Mouse (Mus musculus) adrenal gland, adult 2 months (tissue): Measurements from ENCODE around the gene H1fnt. TPM values are rescaled to one million over a fixed set of nuclear protein-coding genes. Genes with fewer than 3 reads are reported as not detected.

Experiments used
- DNase-seq: peaks from one replicate; pipeline ENCODE4 v3.0.0; 2021
- long read RNA-seq: library from polyadenylated mRNA; stranded (forward); transcript quantifications from one replicate; pipeline ENCODE4 v2.0.0, GENCODE M21; 2021
- polyA plus RNA-seq: library from polyadenylated mRNA; depleted of rRNA; stranded (reverse); fragments of >200 nt; gene quantifications from 2 replicates; pipeline ENCODE4 v1.2.3, GENCODE M21; 2012; rRNA removed
- total RNA-seq, 2 experiments: library from RNA; stranded (reverse); gene quantifications; 2 replicates each; pipeline ENCODE4 v1.2.3; 2021

Gene H1fnt
- total RNA-seq (not detected), polyA plus RNA-seq (not detected in 2 replicates)
- long read RNA-seq = 0 reads

DNA sequence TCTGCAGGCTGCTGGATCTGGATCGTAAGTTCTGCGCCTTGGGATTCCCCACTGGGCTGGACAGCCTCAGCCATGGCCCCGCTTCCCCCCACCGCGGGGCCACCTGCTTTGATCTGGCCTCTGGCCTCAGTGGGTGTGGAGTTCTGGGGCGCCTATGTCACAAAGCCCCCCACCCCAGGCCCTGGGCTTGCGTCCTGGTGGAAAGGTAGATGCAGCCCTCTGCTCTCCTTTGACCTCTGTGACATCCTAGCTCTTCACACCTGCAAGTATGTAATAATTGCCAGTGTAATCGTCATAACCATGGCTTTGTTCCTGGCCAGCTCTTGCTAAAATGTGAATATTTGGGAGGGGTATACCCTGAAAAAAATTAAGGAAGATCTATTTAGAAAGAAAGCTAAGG lies at the start of gene H1fnt:
Gene H1fnt, minus strand, starts transcription at position 101 of the 400 bp plus-strand sequence.
- DNase-seq = no peak

DNA sequence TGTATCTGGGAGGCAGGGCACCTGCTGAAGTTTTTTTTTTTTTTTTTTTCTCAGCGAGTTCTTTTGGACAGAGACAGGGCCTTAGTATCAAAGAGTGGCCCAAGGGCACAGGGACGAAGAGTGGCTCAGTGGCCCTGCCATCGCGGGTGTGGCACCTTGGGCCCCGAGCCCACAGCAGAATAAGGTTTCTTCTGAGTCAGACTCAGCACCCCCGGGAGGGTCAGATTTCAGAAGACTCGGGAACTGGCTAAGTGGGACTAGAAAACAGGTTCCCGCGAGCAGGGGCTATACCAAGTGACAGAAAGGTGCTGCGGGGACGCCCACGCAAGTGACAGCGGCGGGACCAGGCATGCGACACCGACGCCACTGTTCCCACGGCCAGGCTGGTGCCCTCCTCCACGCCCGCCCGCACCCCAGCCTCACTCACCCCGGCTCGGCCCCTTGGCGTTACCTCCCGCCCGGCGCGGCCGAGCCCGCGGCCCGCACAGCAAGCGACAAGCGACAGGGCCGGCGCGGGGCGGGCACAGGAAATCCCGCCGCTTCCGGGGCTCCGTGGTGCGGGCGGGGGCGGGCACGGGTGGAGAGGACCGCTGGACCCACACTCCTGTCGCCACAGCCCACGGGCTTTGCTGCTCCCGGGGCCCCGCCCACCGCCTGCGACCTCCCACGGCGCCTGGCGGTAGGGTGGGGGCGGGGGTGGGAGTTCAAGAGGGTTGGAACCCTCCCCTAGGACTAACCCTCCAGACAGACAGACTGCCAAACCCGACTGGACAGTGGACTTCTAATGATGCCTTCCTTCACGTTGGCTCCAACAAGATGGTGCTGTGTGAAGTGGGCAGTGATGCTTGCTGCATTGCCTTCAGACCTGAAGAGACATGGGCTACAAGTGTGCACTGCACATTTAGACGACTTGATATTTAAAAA lies 38.8 kb upstream of the H1fnt start, which contains the start of gene Zfp641:
Gene Zfp641, minus strand, starts transcription at position 534 of the 924 bp plus-strand sequence.
- DNase-seq = peak; percentile 81

DNA sequence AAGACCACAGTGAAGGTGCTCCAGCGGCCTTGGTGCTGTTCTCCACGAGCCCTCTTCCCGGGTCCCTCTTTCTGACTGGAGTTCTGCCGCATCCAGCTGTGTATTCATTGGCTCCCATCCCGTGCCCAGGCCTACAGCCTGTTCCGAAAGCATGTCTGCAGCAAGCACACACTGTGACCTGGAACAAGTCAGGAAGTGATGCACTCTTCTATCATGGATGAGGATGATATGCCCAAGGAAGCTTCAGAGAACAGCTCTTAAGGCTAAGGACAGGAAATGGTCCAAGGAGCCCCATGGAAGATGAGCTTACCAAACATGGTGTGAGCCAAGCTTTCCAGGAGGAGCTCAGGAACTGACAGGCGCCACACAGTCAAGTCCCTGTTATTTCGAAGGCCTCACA lies 36.6 kb upstream of the H1fnt start:
- DNase-seq = no peak

DNA sequence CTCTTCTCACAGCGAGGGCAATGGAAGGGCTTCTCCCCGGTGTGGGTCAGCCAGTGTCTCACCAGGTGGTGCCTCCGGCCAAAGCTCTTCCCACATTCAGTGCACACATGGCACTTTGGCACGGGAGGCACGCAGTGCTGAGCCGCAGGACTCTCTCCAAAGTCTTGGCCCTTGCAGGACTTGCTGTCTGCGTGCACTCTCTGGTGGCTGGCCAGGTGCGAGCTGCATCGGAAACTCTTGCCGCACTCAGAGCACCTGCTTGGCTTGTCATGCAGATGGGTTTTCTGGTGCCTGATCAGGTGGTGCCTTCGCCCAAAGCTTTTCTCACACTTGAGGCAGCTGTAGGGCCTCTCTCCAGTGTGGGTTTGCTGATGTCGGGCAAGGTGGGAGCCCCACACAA lies 31.5 kb upstream of the H1fnt start:
- no peak for DNase-seq

DNA sequence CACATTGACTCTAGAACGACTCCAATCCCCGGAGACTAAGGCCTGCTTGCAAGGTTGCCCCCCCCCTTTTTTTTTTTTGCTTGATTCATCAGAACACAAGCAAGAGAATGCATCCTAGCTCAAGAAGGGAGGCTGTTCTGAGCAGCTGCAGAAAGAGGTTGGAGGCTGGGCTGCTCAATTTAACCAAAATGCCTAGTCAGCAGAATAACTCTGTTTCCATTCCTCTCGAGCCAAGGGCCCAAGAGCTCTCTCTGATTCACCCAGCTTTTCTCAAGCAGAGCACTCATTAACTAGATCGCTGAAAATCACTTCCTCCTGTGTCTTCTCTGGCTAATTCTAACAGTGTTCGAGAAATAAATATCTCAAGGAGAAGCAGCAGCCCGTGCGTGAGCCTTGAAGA lies 29.3 kb upstream of the H1fnt start:
- no peak for DNase-seq

DNA sequence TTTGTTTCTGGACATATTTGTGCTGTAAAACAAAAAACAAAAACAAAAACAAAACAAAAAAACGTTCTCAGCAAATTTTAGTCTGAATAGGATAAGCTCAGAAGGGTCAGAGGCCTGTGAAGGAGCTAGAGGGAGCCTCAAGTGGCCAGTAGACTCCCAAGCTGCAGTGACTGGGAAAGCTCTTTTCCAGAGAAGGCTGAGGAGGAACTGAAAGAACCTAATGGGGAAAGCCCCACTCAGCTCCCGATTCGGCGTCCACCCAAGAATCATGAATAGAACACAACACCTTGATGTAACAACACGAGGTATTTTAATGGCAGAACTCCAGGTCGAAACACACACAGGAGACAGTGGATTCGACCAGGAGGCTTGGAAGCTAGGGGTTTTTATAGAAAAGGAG lies 683 bp upstream of the H1fnt start:
- no peak for DNase-seq

DNA sequence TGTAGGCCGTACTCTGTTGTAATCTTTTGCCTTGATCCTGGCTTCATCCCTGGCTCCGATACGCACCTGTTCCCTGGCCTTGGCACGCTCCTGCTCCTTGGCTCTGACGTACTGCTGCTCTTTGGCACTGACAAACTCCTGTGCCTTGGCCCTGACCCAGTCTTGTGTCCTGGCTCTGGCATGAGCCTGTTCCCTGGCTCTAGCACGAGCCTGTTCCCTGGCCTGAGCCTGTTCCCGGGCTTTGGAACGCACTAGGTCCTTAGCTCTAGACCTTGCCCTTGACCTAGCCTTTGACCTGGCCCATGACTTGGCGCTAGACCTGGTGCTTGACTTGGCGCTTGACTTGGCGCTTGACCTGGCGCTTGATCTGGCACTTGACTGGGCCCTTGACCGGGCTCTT lies 822 bp downstream of the H1fnt start:
- DNase-seq = peak; percentile 31

DNA sequence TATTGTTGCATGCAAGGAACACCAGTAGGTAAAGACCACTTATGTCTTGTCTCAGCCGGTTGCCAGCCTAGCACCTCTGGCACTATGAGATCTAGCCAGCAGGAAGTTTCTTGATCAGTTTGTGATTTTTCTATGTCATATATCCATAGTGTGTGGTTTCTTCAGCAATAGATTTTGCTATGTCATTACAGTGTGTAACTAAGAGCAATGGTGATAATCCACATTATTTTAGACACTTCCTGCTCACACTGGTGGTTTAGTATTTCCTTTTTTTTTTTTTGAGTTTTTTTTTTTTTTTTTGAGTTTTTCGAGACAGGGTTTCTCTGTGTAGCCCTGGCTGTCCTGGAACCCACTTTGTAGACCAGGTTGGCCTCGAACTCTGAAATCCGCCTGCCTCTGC lies 21.7 kb downstream of the H1fnt start:
- no peak for DNase-seq

DNA sequence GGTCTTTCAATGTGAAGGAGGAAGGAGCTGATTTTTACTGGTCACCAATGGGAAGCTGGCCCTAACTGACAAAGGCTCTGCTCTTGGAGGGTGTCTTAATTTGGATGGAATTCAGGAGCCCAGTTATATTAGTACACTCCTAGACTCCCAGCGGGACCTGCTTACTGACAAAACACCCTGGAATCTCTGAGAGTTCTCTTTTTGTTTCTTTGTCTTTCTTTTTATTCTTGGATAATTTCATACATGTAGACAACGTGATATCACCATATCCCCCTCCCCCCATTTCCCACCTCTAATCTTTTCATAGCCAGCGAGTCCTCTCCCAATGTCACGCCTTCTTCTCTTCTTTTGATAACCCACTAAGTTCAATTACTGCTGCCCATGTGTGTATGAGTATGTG lies 22.7 kb downstream of the H1fnt start, which contains the start of gene Olfr286:
Gene Olfr286, minus strand, starts transcription at position 101 of the 400 bp plus-strand sequence.
- DNase-seq = no peak

DNA sequence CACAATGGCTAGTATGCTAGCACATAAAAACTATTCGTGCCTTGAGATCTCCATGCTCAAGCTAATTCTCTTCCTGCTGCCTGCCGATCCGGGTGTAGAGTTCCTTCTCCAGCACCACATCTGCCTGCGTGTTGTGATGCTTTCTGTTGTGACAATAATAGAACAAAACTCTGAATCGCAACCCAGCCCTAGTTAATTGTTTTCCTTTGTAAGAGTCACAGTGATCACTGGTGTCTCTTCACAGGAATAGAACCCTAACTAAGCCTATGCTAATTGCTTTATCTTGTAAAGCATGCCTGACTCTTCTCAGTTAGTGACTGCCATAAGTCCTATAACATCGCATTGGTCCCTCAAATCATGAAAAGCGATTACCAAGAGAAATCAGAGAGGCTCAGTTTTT lies 31.0 kb downstream of the H1fnt start:
- no peak for DNase-seq

DNA sequence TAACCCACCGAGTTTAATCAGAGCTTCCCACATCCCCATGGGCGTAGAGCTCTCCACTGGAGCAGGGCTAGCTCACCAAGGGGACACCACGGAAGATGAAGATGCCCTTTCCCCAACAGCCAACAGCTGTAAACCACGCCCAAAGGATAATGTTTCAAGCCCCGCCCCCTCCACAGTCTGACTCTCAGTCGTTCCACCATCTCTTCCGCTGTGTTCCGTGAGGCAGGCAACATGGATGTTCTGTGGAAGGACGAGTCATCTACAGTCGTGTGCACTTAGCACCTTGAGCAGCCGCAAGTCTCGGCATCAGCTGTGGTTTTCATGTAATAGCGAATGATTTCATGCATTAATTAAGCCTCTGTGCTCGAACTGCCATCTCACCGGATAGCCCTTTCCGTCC lies 31.5 kb downstream of the H1fnt start:
- DNase-seq = no peak

DNA sequence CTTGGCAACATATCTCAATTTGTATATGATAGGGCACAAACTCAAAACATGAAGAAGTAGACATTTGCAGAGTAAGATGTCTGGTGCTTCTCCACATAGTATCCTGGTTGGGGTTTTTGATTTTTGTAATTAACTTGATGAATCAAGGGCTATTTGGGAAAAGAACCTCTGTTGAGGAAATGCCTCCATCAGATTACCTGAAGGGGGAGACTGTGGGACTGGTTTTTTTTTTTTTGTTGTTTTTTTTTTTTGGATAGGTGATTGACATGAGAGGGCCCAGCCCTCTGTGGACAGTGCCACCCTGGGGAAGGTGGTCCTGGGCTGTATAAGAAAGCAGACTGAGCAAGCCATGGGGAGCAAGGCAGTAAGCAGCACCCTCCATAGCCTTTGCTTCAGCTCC lies 34.7 kb downstream of the H1fnt start:
- DNase-seq = no peak

DNA sequence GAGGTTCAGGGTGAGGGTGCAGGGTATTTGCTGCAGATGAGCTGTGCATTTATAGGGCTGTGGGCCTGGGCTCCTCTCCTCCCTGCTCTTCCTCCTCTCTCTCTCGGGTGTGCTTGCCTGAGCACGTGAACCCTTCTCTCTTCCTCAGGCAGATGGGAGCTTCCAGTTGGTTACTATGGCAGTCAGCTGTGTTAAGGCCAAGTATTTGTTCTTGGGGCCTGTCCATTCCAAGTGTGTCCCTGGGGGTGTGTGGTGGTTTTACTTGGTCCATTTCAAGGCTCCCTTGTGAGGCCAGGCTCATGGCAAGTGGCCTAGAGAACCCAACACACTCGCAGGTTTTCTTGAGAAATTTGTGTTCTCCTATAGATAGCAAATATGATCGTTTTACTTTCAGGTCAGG lies 36.2 kb downstream of the H1fnt start, which contains the start of the genes Gm44579 and Olfr287:
Gene Gm44579, minus strand, starts transcription at position 101 of the 400 bp plus-strand sequence.
Gene Olfr287, minus strand, starts transcription at position 180 of the 400 bp plus-strand sequence.
- no peak for DNase-seq

DNA sequence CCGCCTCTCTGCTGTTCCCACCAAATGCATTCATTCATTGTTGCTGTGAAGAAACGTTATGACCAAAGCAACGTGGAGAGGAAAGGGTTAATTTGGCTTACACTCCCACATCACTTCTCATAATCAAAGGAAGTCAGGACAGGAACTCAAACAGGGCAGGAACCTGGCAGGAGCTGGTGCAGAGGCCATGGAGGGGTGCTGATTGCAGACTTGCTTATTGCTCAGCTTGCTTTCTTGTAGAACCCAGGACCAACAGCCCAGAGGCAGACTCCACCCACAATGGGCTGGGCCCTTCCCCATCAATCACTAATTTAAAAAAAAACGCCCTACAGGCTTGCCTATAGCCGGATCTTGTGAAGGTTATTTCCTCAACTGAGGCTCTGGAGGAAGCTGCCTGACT lies 43.0 kb downstream of the H1fnt start:
- DNase-seq = no peak

DNA sequence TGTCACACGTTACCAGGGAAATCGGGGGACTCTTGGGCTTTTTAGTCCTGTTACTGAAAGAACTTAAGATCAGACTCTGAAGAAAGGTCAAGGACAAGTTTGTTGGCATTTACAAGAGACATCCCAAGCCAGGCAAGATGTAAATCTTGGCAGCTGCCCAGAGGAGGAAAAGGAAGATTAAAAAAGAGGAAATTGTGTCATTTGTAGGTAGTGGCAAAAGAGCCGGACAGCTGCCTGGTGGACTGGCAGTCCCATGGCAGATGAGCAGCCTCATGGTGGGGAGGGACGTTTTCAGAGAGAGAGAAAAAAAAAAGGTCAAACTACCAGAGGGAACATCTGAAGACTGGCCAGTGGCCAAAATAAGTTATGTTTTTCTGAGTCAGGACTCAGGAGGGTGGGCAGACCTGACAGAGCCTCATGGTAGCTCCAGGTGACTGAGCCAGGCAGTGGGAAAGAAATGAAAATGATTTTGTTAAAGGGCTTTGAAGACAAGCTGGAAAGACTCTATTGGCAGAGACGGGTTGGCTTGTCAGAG lies 43.7 kb downstream of the H1fnt start:
- peak; percentile 17 for DNase-seq

DNA sequence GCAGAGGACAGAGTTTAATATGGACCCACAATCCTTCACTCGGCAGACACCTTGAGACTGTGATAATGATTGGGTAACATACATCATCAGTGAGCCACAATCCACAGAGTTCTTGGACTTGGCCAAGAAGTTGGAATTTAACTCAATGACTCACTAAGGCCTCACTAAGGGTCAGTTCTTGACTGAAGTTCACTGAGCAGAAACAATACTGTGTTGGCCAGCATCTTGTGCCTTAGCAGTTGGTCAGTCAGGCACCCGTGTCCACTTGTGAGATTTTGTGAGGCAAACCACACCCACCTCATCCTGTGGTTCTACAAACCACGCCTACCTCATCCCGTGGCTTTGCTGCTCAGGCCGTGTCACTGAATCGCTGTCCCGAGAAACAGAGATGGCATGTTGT lies 47.4 kb downstream of the H1fnt start:
- DNase-seq = no peak

Other genes starting within 250 kb of the H1fnt start
- 10 to 100 TPM; 46.1 to 73.6 TPM for gene Pfkm, start 164.7 kb downstream of the H1fnt start, total RNA-seq
- gene Pfkm, start 164.7 kb downstream of the H1fnt start, polyA plus RNA-seq = 30.0 and 33.5 TPM in 2 replicates
- 10 to 100 TPM; 15.7 to 16.5 TPM for gene Senp1, start 163.5 kb downstream of the H1fnt start, total RNA-seq
- gene Senp1, start 163.5 kb downstream of the H1fnt start, polyA plus RNA-seq = 4.1 and 5.1 TPM in 2 replicates
- 10 to 100 TPM; 37.3 to 43.0 TPM for gene Asb8, start 91.7 kb downstream of the H1fnt start, total RNA-seq
- gene Asb8, start 91.7 kb downstream of the H1fnt start, polyA plus RNA-seq = 25.3 and 28.5 TPM in 2 replicates
- under 1 TPM; 0.75 to 0.90 TPM for gene Ccdc184, start 90.1 kb downstream of the H1fnt start, total RNA-seq
- gene Ccdc184, start 90.1 kb downstream of the H1fnt start, polyA plus RNA-seq = 1.0 and 1.5 TPM in 2 replicates
- not detected for gene Olfr288, start 61.8 kb downstream of the H1fnt start, total RNA-seq
- not detected in 2 replicates for gene Olfr288, start 61.8 kb downstream of the H1fnt start, polyA plus RNA-seq
- gene Gm44579, start 36.3 kb downstream of the H1fnt start, total RNA-seq = not detected
- not detected in 2 replicates for gene Gm44579, start 36.3 kb downstream of the H1fnt start, polyA plus RNA-seq
- not detected for gene Olfr287, start 36.2 kb downstream of the H1fnt start, total RNA-seq
- not detected in 2 replicates for gene Olfr287, start 36.2 kb downstream of the H1fnt start, polyA plus RNA-seq
- not detected for gene Olfr286, start 22.8 kb downstream of the H1fnt start, total RNA-seq
- gene Olfr286, start 22.8 kb downstream of the H1fnt start, polyA plus RNA-seq = not detected in 2 replicates
- gene Zfp641, start 38.9 kb upstream of the H1fnt start, total RNA-seq = 1 to 10 TPM; 3.2 to 3.8 TPM
- gene Zfp641, start 38.9 kb upstream of the H1fnt start, polyA plus RNA-seq = 2.3 and 2.5 TPM in 2 replicates
- not detected for gene Olfr285, start 60.1 kb upstream of the H1fnt start, total RNA-seq
- not detected in 2 replicates for gene Olfr285, start 60.1 kb upstream of the H1fnt start, polyA plus RNA-seq
- not detected for gene Olfr284, start 83.7 kb upstream of the H1fnt start, total RNA-seq
- not detected in 2 replicates for gene Olfr284, start 83.7 kb upstream of the H1fnt start, polyA plus RNA-seq
- not detected for gene Olfr283, start 123.7 kb upstream of the H1fnt start, total RNA-seq
- not detected in 2 replicates for gene Olfr283, start 123.7 kb upstream of the H1fnt start, polyA plus RNA-seq
- not detected for gene Olfr282, start 173.9 kb upstream of the H1fnt start, total RNA-seq
- gene Olfr282, start 173.9 kb upstream of the H1fnt start, polyA plus RNA-seq = not detected in 2 replicates
- gene Olfr281, start 195.3 kb upstream of the H1fnt start, total RNA-seq = not detected
- gene Olfr281, start 195.3 kb upstream of the H1fnt start, polyA plus RNA-seq = not detected in 2 replicates
- not detected for gene OR5BS1P, start 212.6 kb upstream of the H1fnt start, total RNA-seq
- not detected in 2 replicates for gene OR5BS1P, start 212.6 kb upstream of the H1fnt start, polyA plus RNA-seq
- not detected for gene Lalba, start 225.4 kb upstream of the H1fnt start, total RNA-seq
- not detected in 2 replicates for gene Lalba, start 225.4 kb upstream of the H1fnt start, polyA plus RNA-seq
- gene Olfr279, start 235.1 kb upstream of the H1fnt start, total RNA-seq = not detected
- gene Olfr279, start 235.1 kb upstream of the H1fnt start, polyA plus RNA-seq = not detected in 2 replicates